8 mouse cellular contexts compared by ENCODE assay signal in the genomic region with DNA sequence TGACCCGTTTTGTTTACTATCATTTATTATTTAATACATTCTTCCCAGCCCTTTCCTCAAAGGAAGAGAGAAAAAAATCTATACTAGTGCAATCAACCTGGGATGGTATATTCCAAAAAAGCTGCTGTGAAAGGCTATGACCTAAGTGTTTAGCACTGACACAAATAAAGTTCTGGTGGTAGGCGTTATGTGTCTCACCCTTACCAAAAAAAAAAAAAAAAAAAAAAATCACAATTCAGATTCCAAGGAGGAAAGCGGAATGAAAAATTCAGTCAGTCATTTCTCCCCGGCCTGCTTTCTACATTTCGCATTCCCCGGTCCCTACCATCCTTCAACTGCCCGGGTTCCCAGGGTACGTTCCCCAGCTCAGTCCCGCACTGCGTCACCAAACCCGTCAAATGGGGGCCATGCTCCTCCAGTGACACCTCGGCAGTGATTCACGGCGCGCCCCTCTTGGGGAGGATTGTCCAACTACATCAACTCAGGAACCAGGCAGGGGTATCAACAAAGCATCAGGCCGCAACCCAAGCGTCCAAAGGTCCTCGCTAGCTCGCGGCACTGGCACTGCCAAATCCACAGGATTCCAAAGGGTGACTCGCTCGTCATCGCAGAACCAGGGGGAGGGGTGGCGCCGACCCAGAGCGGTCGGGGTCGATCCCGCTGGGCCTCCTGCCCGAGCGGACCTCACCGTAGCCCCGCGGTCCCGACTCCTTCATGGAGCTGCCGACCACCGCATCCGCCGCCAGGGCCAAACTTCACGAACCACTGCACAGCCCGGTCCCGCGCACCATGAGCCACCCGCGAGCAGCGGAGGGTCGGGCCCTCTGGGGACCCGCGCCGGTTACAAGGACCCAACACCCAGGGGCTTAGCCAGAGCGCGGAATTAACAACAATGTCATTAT. TPM values are rescaled to one million over a fixed set of nuclear protein-coding genes. Genes with fewer than 3 reads are reported as not detected.
A peak's percentile ranks its signal among the peaks of the same experiment; 100 is the strongest.
DNase-seq lines count a peak whose midpoint lies in the region; ATAC-seq and TF ChIP-seq lines count a peak whose summit lies in the region.

No protein-coding gene starts in this region.

- TF ChIP-seq CTCF in small intestine, adult 2 months (IDR thresholded peaks at IDR 0.05; ENCODE audit: extremely low read depth, insufficient read length, insufficient replicate concordance, low read depth, low read length): no peak

- H3K4me3 ChIP-seq in erythroblast, embryonic 14.5 days (replicated peaks): peak overlapping the region; percentile 58
- H3K4me3 ChIP-seq in embryonic facial prominence, embryonic 13.5 days: peak overlapping the region; percentile 84
- H3K4me3 ChIP-seq in limb, embryonic 11.5 days (ENCODE audit: low read depth, low read length): peak overlapping the region; percentile 81
- H3K4me3 ChIP-seq in midbrain, embryonic 11.5 days (ENCODE audit: low read depth, low read length): peak overlapping the region; percentile 86
- H3K4me3 ChIP-seq in small intestine, adult 2 months (ENCODE audit: low read depth, low read length): peak overlapping the region; percentile 95

- no peaks in the 10 kb centered on the region for H3K36me3 ChIP-seq in erythroblast, embryonic 14.5 days (ENCODE audit: control insufficient read depth)
- no peaks in the 10 kb centered on the region for H3K36me3 ChIP-seq in embryonic facial prominence, embryonic 13.5 days
- no peaks in the 10 kb centered on the region for H3K36me3 ChIP-seq in limb, embryonic 11.5 days (ENCODE audit: control insufficient read depth, insufficient read depth, low read length)
- no peaks in the 10 kb centered on the region for H3K36me3 ChIP-seq in midbrain, embryonic 11.5 days (ENCODE audit: control insufficient read depth, insufficient read depth, low read length)
- H3K36me3 ChIP-seq in small intestine, adult 2 months (ENCODE audit: control insufficient read depth, insufficient read depth, low read length): no peaks in the 10 kb centered on the region

- peak overlapping the region; percentile 93 for H3K27ac ChIP-seq in embryonic facial prominence, embryonic 13.5 days
- peak overlapping the region; percentile 80 for H3K27ac ChIP-seq in limb, embryonic 11.5 days (replicated peaks; ENCODE audit: low read depth, low read length)
- H3K27ac ChIP-seq in midbrain, embryonic 11.5 days (ENCODE audit: low read depth, low read length): peak overlapping the region; percentile 97
- peak overlapping the region; percentile 88 for H3K27ac ChIP-seq in small intestine, adult 2 months (ENCODE audit: insufficient read depth, low read depth, low read length)

- ATAC-seq in erythroblast, adult 5-6 weeks (replicated peaks; ENCODE audit: low FRiP score, poor library complexity, severe bottlenecking): no peak; the same call in 1 of the 2 replicates
- peak; percentile 18; the same call in 1 of the 2 replicates for ATAC-seq in embryonic facial prominence, embryonic 13.5 days (ENCODE audit: insufficient number of reproducible peaks, insufficient read depth, low FRiP score, low TSS enrichment, low read depth)
- ATAC-seq in limb, embryonic 11.5 days (ENCODE audit: insufficient number of reproducible peaks, low FRiP score, low TSS enrichment, low read depth): peak; percentile 62
- ATAC-seq in midbrain, embryonic 11.5 days (ENCODE audit: low FRiP score): peak; percentile 73

- 2% methylated on average over 52 of the region's 52 CpGs for WGBS in embryonic facial prominence, embryonic 13.5 days
- WGBS in limb, embryonic 11.5 days: 2% methylated on average over 52 of the region's 52 CpGs
- WGBS in midbrain, embryonic 11.5 days: 2% methylated on average over 52 of the region's 52 CpGs
- WGBS in small intestine, adult 2 months: 3% methylated on average over 52 of the region's 52 CpGs

- peaks cover 59% of the 10 kb centered on the region for H3K27me3 ChIP-seq in erythroblast, embryonic 14.5 days (ENCODE audit: control insufficient read depth)
- H3K27me3 ChIP-seq in embryonic facial prominence, embryonic 13.5 days: no peaks in the 10 kb centered on the region
- no peaks in the 10 kb centered on the region for H3K27me3 ChIP-seq in limb, embryonic 11.5 days (ENCODE audit: control insufficient read depth, insufficient read depth, low read length)
- H3K27me3 ChIP-seq in midbrain, embryonic 11.5 days (ENCODE audit: control insufficient read depth, insufficient read depth, low read length): no peaks in the 10 kb centered on the region
- no peaks in the 10 kb centered on the region for H3K27me3 ChIP-seq in small intestine, adult 2 months (ENCODE audit: control insufficient read depth, insufficient read depth, low read length)

- 0 out of 2 replicates have a peak, but pooled peaks cover 3% of the 10 kb centered on the region for H3K9me3 ChIP-seq in erythroblast, embryonic 14.5 days (ENCODE audit: control insufficient read depth, low read length)
- H3K9me3 ChIP-seq in embryonic facial prominence, embryonic 13.5 days: no peaks in the 10 kb centered on the region
- H3K9me3 ChIP-seq in limb, embryonic 11.5 days (ENCODE audit: control insufficient read depth, low read length): no peaks in the 10 kb centered on the region
- H3K9me3 ChIP-seq in midbrain, embryonic 11.5 days (ENCODE audit: control insufficient read depth, low read length): no peaks in the 10 kb centered on the region

- peak overlapping the region; percentile 92 for H3K9ac ChIP-seq in embryonic facial prominence, embryonic 13.5 days
- H3K9ac ChIP-seq in limb, embryonic 11.5 days (ENCODE audit: low read length): peak overlapping the region; percentile 89
- peak overlapping the region; percentile 96 for H3K9ac ChIP-seq in midbrain, embryonic 11.5 days (ENCODE audit: low read length)

- H3K4me1 ChIP-seq in erythroblast, embryonic 14.5 days (ENCODE audit: control insufficient read depth): peaks cover 2% of the 10 kb centered on the region; the same call in 1 of the 2 replicates
- 0 out of 2 replicates have a peak, but pooled peaks cover 4% of the 10 kb centered on the region for H3K4me1 ChIP-seq in embryonic facial prominence, embryonic 13.5 days
- H3K4me1 ChIP-seq in limb, embryonic 11.5 days (ENCODE audit: control insufficient read depth, insufficient read depth, low read length): no peaks in the 10 kb centered on the region
- H3K4me1 ChIP-seq in midbrain, embryonic 11.5 days (ENCODE audit: control insufficient read depth, insufficient read depth, low read length): peaks cover 3% of the 10 kb centered on the region; the same call in 1 of the 2 replicates
- H3K4me1 ChIP-seq in small intestine, adult 2 months (ENCODE audit: control insufficient read depth, insufficient read depth, insufficient read length, low read length): peaks cover 5% of the 10 kb centered on the region; the same call in 1 of the 2 replicates

- peak; percentile 58; the same call in 1 of the 2 replicates for TF ChIP-seq POLR2A in small intestine, adult 2 months (IDR thresholded peaks at IDR 0.05; ENCODE audit: low read depth, low read length)

- peak; percentile 51 for DNase-seq in heart, adult 8-10 months (ENCODE audit: low spot score)
- peak; percentile 84 to 85 for DNase-seq in kidney, adult 8-10 months
- DNase-seq in limb, embryonic 11.5 days (ENCODE audit: low spot score): peak; percentile 77
- peak; percentile 98 for DNase-seq in midbrain, embryonic 11.5 days (ENCODE audit: low spot score, missing footprints)

- H3K4me2 ChIP-seq in embryonic facial prominence, embryonic 13.5 days: peak overlapping the region; percentile 84
- H3K4me2 ChIP-seq in limb, embryonic 11.5 days (ENCODE audit: low read depth, severe bottlenecking): peak overlapping the region; percentile 81
- H3K4me2 ChIP-seq in midbrain, embryonic 11.5 days: peak overlapping the region; percentile 77

RNA-seq across cellular contexts. Expression of a gene that starts 1.1 kb away (rescaled TPM):
- 0.01 TPM in 1 of 2 replicates, not detected in the other for polyA plus RNA-seq in erythroblast, embryonic 14.5 days (2012)
- total RNA-seq in erythroblast, adult 5-6 weeks (2015; ENCODE audit: low replicate concordance): not detected in 2 replicates
- 0.42 and 0.68 TPM in 2 replicates for total RNA-seq in erythroblast, adult 5-6 weeks (2017; ENCODE audit: low replicate concordance)
- 7.4 and 7.7 TPM in 2 replicates for polyA plus RNA-seq in embryonic facial prominence, embryonic 13.5 days (2015; fragmentation: Nextera tagmentation; extraction: Ambion mirVana)
- total RNA-seq in heart, adult 8-10 months (2022): 10 to 100 TPM; 14.9 to 20.7 (median 17.2) TPM
- 7.5 and 9.1 TPM in 2 replicates for polyA plus RNA-seq in limb, embryonic 11.5 days (2014; fragmentation: Nextera tagmentation; extraction: Ambion mirVana)
- polyA plus RNA-seq in midbrain, embryonic 11.5 days (2014; fragmentation: Nextera tagmentation; extraction: Ambion mirVana): 17.0 and 17.7 TPM in 2 replicates
- 13.5 and 36.1 TPM in 2 replicates for polyA plus RNA-seq in small intestine, adult 2 months (2012; rRNA removed)

RNA-seq across cellular contexts. Expression of a gene that starts 29.5 kb away (rescaled TPM):
- polyA plus RNA-seq in erythroblast, embryonic 14.5 days (2012): not detected in 2 replicates
- total RNA-seq in erythroblast, adult 5-6 weeks (2015; ENCODE audit: low replicate concordance): not detected in 2 replicates
- not detected in 2 replicates for total RNA-seq in erythroblast, adult 5-6 weeks (2017; ENCODE audit: low replicate concordance)
- not detected in 2 replicates for polyA plus RNA-seq in embryonic facial prominence, embryonic 13.5 days (2015; fragmentation: Nextera tagmentation; extraction: Ambion mirVana)
- not detected for total RNA-seq in heart, adult 8-10 months (2022)
- polyA plus RNA-seq in limb, embryonic 11.5 days (2014; fragmentation: Nextera tagmentation; extraction: Ambion mirVana): not detected in 2 replicates
- not detected in 2 replicates for polyA plus RNA-seq in midbrain, embryonic 11.5 days (2014; fragmentation: Nextera tagmentation; extraction: Ambion mirVana)
- not detected in 2 replicates for polyA plus RNA-seq in small intestine, adult 2 months (2012; rRNA removed)

RNA-seq across cellular contexts. Expression of a gene that starts 39.2 kb away (rescaled TPM):
- 0.11 and 0.18 TPM in 2 replicates for polyA plus RNA-seq in erythroblast, embryonic 14.5 days (2012)
- total RNA-seq in erythroblast, adult 5-6 weeks (2015; ENCODE audit: low replicate concordance): 37.7 and 39.5 TPM in 2 replicates
- 35.9 and 48.9 TPM in 2 replicates for total RNA-seq in erythroblast, adult 5-6 weeks (2017; ENCODE audit: low replicate concordance)
- polyA plus RNA-seq in embryonic facial prominence, embryonic 13.5 days (2015; fragmentation: Nextera tagmentation; extraction: Ambion mirVana): 13.7 and 21.2 TPM in 2 replicates
- total RNA-seq in heart, adult 8-10 months (2022): 10 to 100 TPM; 22.4 to 38.4 (median 26.6) TPM
- polyA plus RNA-seq in limb, embryonic 11.5 days (2014; fragmentation: Nextera tagmentation; extraction: Ambion mirVana): 10.5 and 13.0 TPM in 2 replicates
- polyA plus RNA-seq in midbrain, embryonic 11.5 days (2014; fragmentation: Nextera tagmentation; extraction: Ambion mirVana): 8.0 and 8.6 TPM in 2 replicates
- 0.80 and 3.4 TPM in 2 replicates for polyA plus RNA-seq in small intestine, adult 2 months (2012; rRNA removed)
